ENCODE assay signal across 19 mouse cellular contexts in the genomic region with DNA sequence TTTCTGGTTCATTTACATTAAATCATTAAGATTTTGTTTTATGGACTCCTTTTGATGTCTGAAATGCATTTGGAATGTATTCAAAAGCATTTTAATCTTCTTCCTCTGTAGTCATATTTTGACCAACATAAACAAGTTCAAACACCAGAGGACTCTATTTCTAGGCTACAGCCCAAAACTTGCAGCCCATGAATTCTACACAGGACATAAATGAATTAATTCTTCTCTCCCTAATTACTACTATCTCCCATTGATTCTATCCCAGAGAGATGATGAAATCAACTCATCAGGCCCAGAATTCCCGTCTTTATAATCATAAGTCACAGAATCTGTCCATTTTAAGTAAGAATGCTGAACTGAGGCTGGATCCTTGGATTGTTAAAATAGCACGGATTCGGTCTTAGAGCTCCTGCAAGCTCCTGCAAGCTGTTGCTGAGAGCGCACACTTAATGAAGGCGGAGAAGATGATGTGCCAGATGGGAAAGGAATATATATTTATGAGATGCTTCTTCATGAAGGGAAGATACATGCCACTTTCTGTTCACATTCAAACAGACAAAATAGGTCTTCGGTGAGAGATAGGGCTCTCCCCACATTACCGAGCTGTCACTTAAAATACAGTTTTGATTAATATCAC. TPM values are rescaled to one million over a fixed set of nuclear protein-coding genes. Genes with fewer than 3 reads are reported as not detected.
DNase-seq lines count a peak whose midpoint lies in the region; ATAC-seq and TF ChIP-seq lines count a peak whose summit lies in the region.
"Had no signal": no experiment of that assay in that cellular context is flagged by ENCODE, and none has a peak within 500 bp of the region (broad histone marks: within the 10 kb centered on the region; RNA-seq: fewer than 3 reads in every experiment).

No protein-coding gene starts in this region.

- peaks cover 12% of the 10 kb centered on the region for H3K4me1 ChIP-seq in forebrain, embryonic 14.5 days (ENCODE audit: control insufficient read depth, insufficient read depth, low read length)
- peaks cover 16% of the 10 kb centered on the region for H3K4me1 ChIP-seq in forebrain, embryonic 12.5 days
- H3K4me1 ChIP-seq in kidney, embryonic 15.5 days, result peaks cover 21% of the 10 kb centered on the region
- peaks cover 25% of the 10 kb centered on the region for H3K4me1 ChIP-seq in lung, embryonic 14.5 days (ENCODE audit: insufficient read depth)
- peaks cover 7% of the 10 kb centered on the region for H3K4me1 ChIP-seq in stomach, embryonic 14.5 days (ENCODE audit: control insufficient read depth, insufficient read depth, low read length)
- no peaks in the 10 kb centered on the region for H3K4me1 ChIP-seq in stomach, postnatal 0 days (replicated peaks; ENCODE audit: control insufficient read depth, insufficient read depth)
- H3K4me1 ChIP-seq: intestine, embryonic 15.5 days had no signal

- TF ChIP-seq EP300 in stomach, postnatal 0 days (optimal IDR thresholded peaks at IDR 0.05), result no peak

- no peak overlapping the region for H3K4me2 ChIP-seq in forebrain, embryonic 14.5 days (ENCODE audit: low read length)
- H3K4me2 ChIP-seq in forebrain, embryonic 12.5 days, result no peak overlapping the region
- no peak overlapping the region for H3K4me2 ChIP-seq in kidney, embryonic 15.5 days
- H3K4me2 ChIP-seq in lung, embryonic 14.5 days, result no peak overlapping the region
- no peak overlapping the region for H3K4me2 ChIP-seq in stomach, embryonic 14.5 days (replicated peaks; ENCODE audit: low read depth, low read length)
- H3K4me2 ChIP-seq in stomach, postnatal 0 days (replicated peaks; ENCODE audit: low read depth), result no peak overlapping the region
- H3K4me2 ChIP-seq: heart, embryonic 15.5 days; hindbrain, embryonic 13.5 days; intestine, embryonic 15.5 days; liver, embryonic 15.5 days; neural tube, embryonic 13.5 days had no signal

- DNase-seq in forebrain, embryonic 14.5 days (ENCODE audit: low spot score), result peak; percentile 51
- DNase-seq in kidney, adult 18-20 months, result no peak
- DNase-seq in lung, embryonic 14.5 days, result peak; percentile 88
- DNase-seq in lung, postnatal 4 days, result no peak
- DNase-seq in stomach, postnatal 0 days (ENCODE audit: low spot score), result no peak
- DNase-seq: cerebellum, postnatal 10 days; heart, adult 2 months; kidney, postnatal 36 days; right cerebral cortex, postnatal 14 days; thymus, postnatal 4 days had no signal

- ATAC-seq in forebrain, embryonic 14.5 days, result no peak
- ATAC-seq in forebrain, embryonic 12.5 days (ENCODE audit: low FRiP score), result no peak
- no peak for ATAC-seq in kidney, embryonic 15.5 days (replicated peaks; ENCODE audit: low FRiP score)
- peak; percentile 68 for ATAC-seq in lung, embryonic 14.5 days (ENCODE audit: insufficient read depth)
- no peak for ATAC-seq in stomach, embryonic 14.5 days (ENCODE audit: insufficient number of reproducible peaks, insufficient read depth, low FRiP score, low read depth)
- ATAC-seq in stomach, postnatal 0 days (ENCODE audit: low FRiP score, low TSS enrichment), result no peak

- no peak for TF ChIP-seq CTCF in lung, embryonic 14.5 days (IDR thresholded peaks at IDR 0.05; ENCODE audit: low read depth)
- no peak for TF ChIP-seq CTCF in stomach, postnatal 0 days (IDR thresholded peaks at IDR 0.05; ENCODE audit: low read depth)

- 0 out of 2 replicates have a peak overlapping the region, but pooled peaks have one; percentile 14 for H3K27ac ChIP-seq in forebrain, embryonic 14.5 days (ENCODE audit: low read depth, low read length)
- no peak overlapping the region for H3K27ac ChIP-seq in forebrain, embryonic 12.5 days
- peak overlapping the region; percentile 70 for H3K27ac ChIP-seq in kidney, embryonic 15.5 days
- peak overlapping the region; percentile 72; the same call in 1 of the 2 replicates for H3K27ac ChIP-seq in lung, embryonic 14.5 days (ENCODE audit: low read depth)
- H3K27ac ChIP-seq in stomach, embryonic 14.5 days (ENCODE audit: low read length), result peak overlapping the region; percentile 17; the same call in 1 of the 2 replicates
- no peak overlapping the region for H3K27ac ChIP-seq in stomach, postnatal 0 days (replicated peaks)
- H3K27ac ChIP-seq: heart, adult 2 months; heart, embryonic 15.5 days; hindbrain, embryonic 13.5 days; macrophage; neural tube, embryonic 13.5 days had no signal

- 71% methylated on average over 7 of the region's 7 CpGs for WGBS in forebrain, embryonic 14.5 days
- WGBS in forebrain, embryonic 12.5 days, result 76% methylated on average over 7 of the region's 7 CpGs
- 67% methylated on average over 7 of the region's 7 CpGs for WGBS in kidney, embryonic 15.5 days
- WGBS in lung, embryonic 14.5 days, result 38% methylated on average over 7 of the region's 7 CpGs
- 62% methylated on average over 7 of the region's 7 CpGs for WGBS in stomach, embryonic 14.5 days
- 68% methylated on average over 7 of the region's 7 CpGs for WGBS in stomach, postnatal 0 days

- H3K4me3 ChIP-seq in forebrain, embryonic 14.5 days (ENCODE audit: low read depth, low read length), result no peak overlapping the region
- H3K4me3 ChIP-seq in forebrain, embryonic 12.5 days (replicated peaks), result no peak overlapping the region
- no peak overlapping the region for H3K4me3 ChIP-seq in kidney, embryonic 15.5 days (replicated peaks)
- H3K4me3 ChIP-seq in lung, embryonic 14.5 days (ENCODE audit: low read depth, low read length), result no peak overlapping the region
- H3K4me3 ChIP-seq in stomach, embryonic 14.5 days (ENCODE audit: low read depth, low read length), result no peak overlapping the region
- no peak overlapping the region for H3K4me3 ChIP-seq in stomach, postnatal 0 days (ENCODE audit: low read depth, low read length)
- H3K4me3 ChIP-seq: heart, adult 2 months; heart, embryonic 15.5 days; hindbrain, embryonic 13.5 days; intestine, embryonic 15.5 days; liver, embryonic 15.5 days; neural tube, embryonic 13.5 days had no signal

- H3K27me3 ChIP-seq in forebrain, embryonic 14.5 days (replicated peaks; ENCODE audit: control insufficient read depth, insufficient read depth, low read length), result no peaks in the 10 kb centered on the region
- no peaks in the 10 kb centered on the region for H3K27me3 ChIP-seq in forebrain, embryonic 12.5 days
- no peaks in the 10 kb centered on the region for H3K27me3 ChIP-seq in kidney, embryonic 15.5 days
- no peaks in the 10 kb centered on the region for H3K27me3 ChIP-seq in lung, embryonic 14.5 days (ENCODE audit: insufficient read depth, low read length)
- no peaks in the 10 kb centered on the region for H3K27me3 ChIP-seq in stomach, embryonic 14.5 days (ENCODE audit: control insufficient read depth, insufficient read depth, low read length)
- no peaks in the 10 kb centered on the region for H3K27me3 ChIP-seq in stomach, postnatal 0 days (ENCODE audit: control insufficient read depth, insufficient read depth, low read length)
- H3K27me3 ChIP-seq: heart, embryonic 15.5 days; hindbrain, embryonic 13.5 days; intestine, embryonic 15.5 days; liver, embryonic 15.5 days; neural tube, embryonic 13.5 days had no signal

- no peak overlapping the region for H3K9ac ChIP-seq in forebrain, embryonic 14.5 days (ENCODE audit: low read length)
- no peak overlapping the region for H3K9ac ChIP-seq in forebrain, embryonic 12.5 days
- H3K9ac ChIP-seq in kidney, embryonic 15.5 days, result no peak overlapping the region
- no peak overlapping the region for H3K9ac ChIP-seq in lung, embryonic 14.5 days
- no peak overlapping the region for H3K9ac ChIP-seq in stomach, embryonic 14.5 days (replicated peaks; ENCODE audit: low read depth, low read length)
- H3K9ac ChIP-seq in stomach, postnatal 0 days (ENCODE audit: low read length), result no peak overlapping the region
- H3K9ac ChIP-seq: heart, embryonic 15.5 days; hindbrain, embryonic 13.5 days; intestine, embryonic 15.5 days; liver, embryonic 15.5 days; neural tube, embryonic 13.5 days had no signal

- H3K36me3 ChIP-seq in forebrain, embryonic 14.5 days (ENCODE audit: control insufficient read depth, insufficient read depth, low read length), result no peaks in the 10 kb centered on the region
- H3K36me3 ChIP-seq in forebrain, embryonic 12.5 days (replicated peaks), result no peaks in the 10 kb centered on the region
- no peaks in the 10 kb centered on the region for H3K36me3 ChIP-seq in kidney, embryonic 15.5 days
- no peaks in the 10 kb centered on the region for H3K36me3 ChIP-seq in lung, embryonic 14.5 days (ENCODE audit: insufficient read depth)
- H3K36me3 ChIP-seq in stomach, embryonic 14.5 days (ENCODE audit: control insufficient read depth, insufficient read depth, low read length), result no peaks in the 10 kb centered on the region
- H3K36me3 ChIP-seq in stomach, postnatal 0 days (ENCODE audit: control insufficient read depth, insufficient read depth, low read length), result no peaks in the 10 kb centered on the region
- H3K36me3 ChIP-seq: heart, embryonic 15.5 days; hindbrain, embryonic 13.5 days; intestine, embryonic 15.5 days; liver, embryonic 15.5 days; neural tube, embryonic 13.5 days had no signal

- no peaks in the 10 kb centered on the region for H3K9me3 ChIP-seq in forebrain, embryonic 14.5 days (replicated peaks; ENCODE audit: control insufficient read depth, low read length)
- H3K9me3 ChIP-seq in forebrain, embryonic 12.5 days, result peaks cover 5% of the 10 kb centered on the region; the same call in 1 of the 2 replicates
- H3K9me3 ChIP-seq in kidney, embryonic 15.5 days (replicated peaks), result no peaks in the 10 kb centered on the region
- H3K9me3 ChIP-seq in lung, embryonic 14.5 days (ENCODE audit: low read depth, low read length), result peaks cover 5% of the 10 kb centered on the region; the same call in 1 of the 2 replicates
- 0 out of 2 replicates have a peak, but pooled peaks cover 3% of the 10 kb centered on the region for H3K9me3 ChIP-seq in stomach, embryonic 14.5 days (ENCODE audit: control insufficient read depth, low read depth, low read length)
- no peaks in the 10 kb centered on the region for H3K9me3 ChIP-seq in stomach, postnatal 0 days (ENCODE audit: control insufficient read depth, low read length)
- H3K9me3 ChIP-seq: heart, embryonic 15.5 days; intestine, embryonic 15.5 days; liver, embryonic 15.5 days; neural tube, embryonic 13.5 days had no signal

RNA-seq across cellular contexts. Expression of gene Gm10260, which starts 7.7 kb away (rescaled TPM):
- polyA plus RNA-seq in forebrain, embryonic 14.5 days (2014; fragmentation: Nextera tagmentation; extraction: Ambion mirVana), result 2.9 and 4.6 TPM in 2 replicates
- 2.4 and 3.0 TPM in 2 replicates for polyA plus RNA-seq in forebrain, embryonic 12.5 days (2016; fragmentation: Nextera tagmentation; extraction: Ambion mirVana)
- polyA plus RNA-seq in kidney, embryonic 15.5 days (2015; fragmentation: Nextera tagmentation; extraction: Ambion mirVana), result 3.4 and 6.9 TPM in 2 replicates
- polyA plus RNA-seq in lung, embryonic 14.5 days (2014; fragmentation: Nextera tagmentation; extraction: Ambion mirVana), result 2.4 and 8.7 TPM in 2 replicates
- polyA plus RNA-seq in stomach, embryonic 14.5 days (2014; fragmentation: Nextera tagmentation; extraction: Ambion mirVana), result 3.6 and 4.7 TPM in 2 replicates
- polyA plus RNA-seq in stomach, postnatal 0 days (2015; fragmentation: Nextera tagmentation; extraction: Ambion mirVana), result 4.2 and 8.9 TPM in 2 replicates

Comparison
In these comparisons a context has a peak if more than half of its experiments do, and no peak if none do; other contexts are left out.
1. DNase-seq: peak in forebrain, embryonic 14.5 days (single experiment) and lung, embryonic 14.5 days (single experiment); none in kidney, adult 18-20 months (single experiment), lung, postnatal 4 days (0 of 2) and stomach, postnatal 0 days (single experiment).
2. H3K27ac ChIP-seq: peak in forebrain, embryonic 14.5 days (single experiment), kidney, embryonic 15.5 days (single experiment), lung, embryonic 14.5 days (single experiment) and stomach, embryonic 14.5 days (single experiment); none in forebrain, embryonic 12.5 days (single experiment) and stomach, postnatal 0 days (single experiment).